Mouse (Mus musculus) kidney, postnatal 10 days (tissue): Measurements from ENCODE around the gene Dcdc2a.

Experiments
- DNase-seq: peaks from one replicate; pipeline ENCODE4 v3.0.0; 2021; ENCODE audit warnings: mixed read lengths

Dcdc2a gene

GRCm38 (mm10) chr13:25186436-25187325, 130.9 kb downstream of the Dcdc2a start:
- no peak for DNase-seq

GRCm38 (mm10) chr13:25187326-25187710, 131.5 kb downstream of the Dcdc2a start:
- peak; percentile 10 for DNase-seq

GRCm38 (mm10) chr13:25189419-25190144, 133.8 kb downstream of the Dcdc2a start:
- DNase-seq, result no peak

GRCm38 (mm10) chr13:25190218-25190617, 134.4 kb downstream of the Dcdc2a start:
- no peak for DNase-seq

- DNase-seq, result no peak
Observed at GRCm38 (mm10) chr13:25195706-25196105, 139.9 kb downstream of the Dcdc2a start.

- DNase-seq, result peak; percentile 18
Observed at GRCm38 (mm10) chr13:25199916-25200315, 144.1 kb downstream of the Dcdc2a start.

- no peak for DNase-seq
Observed at GRCm38 (mm10) chr13:25206950-25207349, 151.1 kb downstream of the Dcdc2a start.

- DNase-seq, result no peak
Observed at GRCm38 (mm10) chr13:25218394-25218793, 162.6 kb downstream of the Dcdc2a start.

GRCm38 (mm10) chr13:25220186-25220787, 164.5 kb downstream of the Dcdc2a start:
- peak; percentile 8 for DNase-seq

- no peak for DNase-seq
Observed at GRCm38 (mm10) chr13:25251893-25252292, 196.1 kb downstream of the Dcdc2a start.

GRCm38 (mm10) chr13:25254478-25255263, 198.9 kb downstream of the Dcdc2a start:
- DNase-seq, result peak; percentile 17

GRCm38 (mm10) chr13:25257608-25258007, 201.8 kb downstream of the Dcdc2a start:
- no peak for DNase-seq
